Mouse (Mus musculus): ENCODE results near the gene Ncam1. TPM values are rescaled to one million over a fixed set of nuclear protein-coding genes. Genes with fewer than 3 reads are reported as not detected.
A peak's percentile ranks its signal among the peaks of the same experiment; 100 is the strongest.

Ncam1 gene
- polyA plus RNA-seq, 1 experiment from 2014 or later: 80.0 TPM

GRCm38 (mm10) chr9:49594876-49595634 is 203.7 kb downstream of the Ncam1 start:
- H3K4me3 ChIP-seq: no peak overlapping the region
- no peak for ATAC-seq (ENCODE audit: insufficient number of reproducible peaks, low FRiP score)
- no peaks in the 10 kb centered on the region for H3K36me3 ChIP-seq
- peak overlapping the region; percentile 33 for H3K4me2 ChIP-seq
- H3K27me3 ChIP-seq (replicated peaks): no peaks in the 10 kb centered on the region
- H3K4me1 ChIP-seq (replicated peaks): peaks cover 34% of the 10 kb centered on the region
- 30% methylated on average over 7 of the region's 7 CpGs for WGBS
- H3K27ac ChIP-seq (ENCODE audit: poor library complexity, severe bottlenecking): peak overlapping the region; percentile 10; the same call in 1 of the 2 replicates
- no peaks in the 10 kb centered on the region for H3K9me3 ChIP-seq (replicated peaks)
- H3K9ac ChIP-seq: 0 out of 2 replicates have a peak overlapping the region, but pooled peaks have one; percentile 53

GRCm38 (mm10) chr9:49593951-49594536 is 204.7 kb downstream of the Ncam1 start:
- Histone ChIP-seq H3K9ac (no peak overlapping the region), H3K4me2 (no peak overlapping the region), H3K36me3 (no peaks in the 10 kb centered on the region), H3K4me3 (no peak overlapping the region), H3K27me3 (replicated peaks) (no peaks in the 10 kb centered on the region), H3K9me3 (replicated peaks) (no peaks in the 10 kb centered on the region), H3K27ac (ENCODE audit: poor library complexity, severe bottlenecking) (no peak overlapping the region), H3K4me1 (replicated peaks) (peaks cover 34% of the 10 kb centered on the region)
- 48% methylated on average over 10 of the region's 10 CpGs for WGBS
- no peak for ATAC-seq (ENCODE audit: insufficient number of reproducible peaks, low FRiP score)

- H3K9ac ChIP-seq: no peak overlapping the region
- WGBS: 45% methylated on average over 2 of the region's 2 CpGs
- no peaks in the 10 kb centered on the region for H3K9me3 ChIP-seq (replicated peaks)
- H3K27me3 ChIP-seq (replicated peaks): no peaks in the 10 kb centered on the region
- no peak for ATAC-seq (ENCODE audit: insufficient number of reproducible peaks, low FRiP score)
- no peak overlapping the region for H3K4me3 ChIP-seq
- peaks cover 34% of the 10 kb centered on the region for H3K4me1 ChIP-seq (replicated peaks)
- H3K27ac ChIP-seq (ENCODE audit: poor library complexity, severe bottlenecking): no peak overlapping the region
- H3K4me2 ChIP-seq: no peak overlapping the region
- H3K36me3 ChIP-seq: no peaks in the 10 kb centered on the region
Observed at GRCm38 (mm10) chr9:49592006-49592405, 206.7 kb downstream of the Ncam1 start.

- ATAC-seq (ENCODE audit: insufficient number of reproducible peaks, low FRiP score): no peak
- H3K9ac ChIP-seq: no peak overlapping the region
- H3K4me2 ChIP-seq: no peak overlapping the region
- H3K27ac ChIP-seq (ENCODE audit: poor library complexity, severe bottlenecking): no peak overlapping the region
- H3K36me3 ChIP-seq: no peaks in the 10 kb centered on the region
- 64% methylated on average over 4 of the region's 4 CpGs for WGBS
- H3K27me3 ChIP-seq (replicated peaks): no peaks in the 10 kb centered on the region
- H3K9me3 ChIP-seq (replicated peaks): no peaks in the 10 kb centered on the region
- no peak overlapping the region for H3K4me3 ChIP-seq
- H3K4me1 ChIP-seq (replicated peaks): peaks cover 25% of the 10 kb centered on the region
Observed at GRCm38 (mm10) chr9:49590261-49590660, 208.5 kb downstream of the Ncam1 start.

GRCm38 (mm10) chr9:49577136-49577535 is 221.6 kb downstream of the Ncam1 start:
- ATAC-seq (ENCODE audit: insufficient number of reproducible peaks, low FRiP score): no peak
- H3K9ac ChIP-seq: no peak overlapping the region
- WGBS: 80% methylated on average over 4 of the region's 4 CpGs

GRCm38 (mm10) chr9:49571695-49572510 is 226.8 kb downstream of the Ncam1 start:
- H3K4me3 ChIP-seq: no peak overlapping the region
- no peak overlapping the region for H3K9ac ChIP-seq
- peak overlapping the region; percentile 26 for H3K4me2 ChIP-seq
- peaks cover 34% of the 10 kb centered on the region for H3K4me1 ChIP-seq (replicated peaks)
- peak overlapping the region; percentile 76 for H3K27ac ChIP-seq (ENCODE audit: poor library complexity, severe bottlenecking)
- H3K9me3 ChIP-seq (replicated peaks): no peaks in the 10 kb centered on the region
- H3K36me3 ChIP-seq: peaks cover 16% of the 10 kb centered on the region
- H3K27me3 ChIP-seq (replicated peaks): no peaks in the 10 kb centered on the region
- ATAC-seq (ENCODE audit: insufficient number of reproducible peaks, low FRiP score): no peak
- WGBS: 42% methylated on average over 9 of the region's 9 CpGs

More at GRCm38 (mm10) chr9:49577136-49577535, 221.6 kb downstream of the Ncam1 start:
- Histone ChIP-seq H3K4me1 (replicated peaks) (peaks cover 11% of the 10 kb centered on the region), H3K27me3 (replicated peaks) (no peaks in the 10 kb centered on the region), H3K4me3 (no peak overlapping the region), H3K4me2 (no peak overlapping the region), H3K9me3 (replicated peaks) (no peaks in the 10 kb centered on the region), H3K27ac (ENCODE audit: poor library complexity, severe bottlenecking) (no peak overlapping the region), H3K36me3 (no peaks in the 10 kb centered on the region)

- Histone ChIP-seq H3K27me3 (replicated peaks) (no peaks in the 10 kb centered on the region), H3K27ac (ENCODE audit: poor library complexity, severe bottlenecking) (peak overlapping the region; percentile 76), H3K9ac (no peak overlapping the region), H3K4me2 (0 out of 2 replicates have a peak overlapping the region, but pooled peaks have one; percentile 5), H3K36me3 (peaks cover 24% of the 10 kb centered on the region), H3K9me3 (replicated peaks) (no peaks in the 10 kb centered on the region), H3K4me3 (no peak overlapping the region), H3K4me1 (replicated peaks) (peaks cover 34% of the 10 kb centered on the region)
- no peak; the same call in 1 of the 2 replicates for ATAC-seq (ENCODE audit: insufficient number of reproducible peaks, low FRiP score)
- WGBS: 53% methylated on average over 10 of the region's 10 CpGs
Observed at GRCm38 (mm10) chr9:49570731-49571694, 227.7 kb downstream of the Ncam1 start.

- no peak overlapping the region for H3K4me3 ChIP-seq
- ATAC-seq (ENCODE audit: insufficient number of reproducible peaks, low FRiP score): no peak
- 18% methylated on average over 7 of the region's 7 CpGs for WGBS
- no peaks in the 10 kb centered on the region for H3K9me3 ChIP-seq (replicated peaks)
- no peak overlapping the region for H3K9ac ChIP-seq
- H3K27me3 ChIP-seq (replicated peaks): no peaks in the 10 kb centered on the region
- 0 out of 2 replicates have a peak overlapping the region, but pooled peaks have one; percentile 76 for H3K27ac ChIP-seq (ENCODE audit: poor library complexity, severe bottlenecking)
- no peak overlapping the region for H3K4me2 ChIP-seq
- peaks cover 28% of the 10 kb centered on the region for H3K36me3 ChIP-seq
- H3K4me1 ChIP-seq (replicated peaks): peaks cover 34% of the 10 kb centered on the region
Observed at GRCm38 (mm10) chr9:49570033-49570660, 228.6 kb downstream of the Ncam1 start.

- no peak for ATAC-seq (ENCODE audit: insufficient number of reproducible peaks, low FRiP score)
- no peak overlapping the region for H3K4me2 ChIP-seq
- H3K36me3 ChIP-seq: peaks cover 50% of the 10 kb centered on the region
- WGBS: 90% methylated on average over 2 of the region's 2 CpGs
- no peaks in the 10 kb centered on the region for H3K27me3 ChIP-seq (replicated peaks)
- no peak overlapping the region for H3K27ac ChIP-seq (ENCODE audit: poor library complexity, severe bottlenecking)
- H3K9ac ChIP-seq: no peak overlapping the region
- H3K4me1 ChIP-seq (replicated peaks): peaks cover 10% of the 10 kb centered on the region
- no peaks in the 10 kb centered on the region for H3K9me3 ChIP-seq (replicated peaks)
- H3K4me3 ChIP-seq: no peak overlapping the region
Observed at GRCm38 (mm10) chr9:49565846-49566245, 232.9 kb downstream of the Ncam1 start.

- H3K9me3 ChIP-seq (replicated peaks): no peaks in the 10 kb centered on the region
- H3K27me3 ChIP-seq (replicated peaks): no peaks in the 10 kb centered on the region
- no peak overlapping the region for H3K27ac ChIP-seq (ENCODE audit: poor library complexity, severe bottlenecking)
- H3K9ac ChIP-seq: no peak overlapping the region
- no peak overlapping the region for H3K4me2 ChIP-seq
- ATAC-seq (ENCODE audit: insufficient number of reproducible peaks, low FRiP score): no peak
- 84% methylated on average over 2 of the region's 2 CpGs for WGBS
- peaks cover 37% of the 10 kb centered on the region for H3K36me3 ChIP-seq
- H3K4me3 ChIP-seq: no peak overlapping the region
- H3K4me1 ChIP-seq (replicated peaks): no peaks in the 10 kb centered on the region
Observed at GRCm38 (mm10) chr9:49558941-49559340, 239.8 kb downstream of the Ncam1 start.

All from heart, embryonic 12.5 days (tissue).